Mouse (Mus musculus) forebrain, embryonic 16.5 days (tissue): Measurements from ENCODE around the gene Rpl9-ps6. TPM values are rescaled to one million over a fixed set of nuclear protein-coding genes. Genes with fewer than 3 reads are reported as not detected.
"Not testable (repeated sequence)": the region's sequence is repeated elsewhere in the genome, so short reads cannot be mapped to it uniquely, and the experiment has no call there.

Source experiments
- ATAC-seq: fragments of 200-750 bp; cut with Nextera tagmentation; 2 replicates; pipeline ENCODE4 v1.8.0; 2017; ENCODE audit warnings: mild to moderate bottlenecking, moderate library complexity
- H3K27ac ChIP-seq: fragments of 300-500 bp; sonication (generic); 2 replicates; pipeline ENCODE4 v1.5.1; 2014; ENCODE audit warnings: low read length, control low read depth
- H3K27me3 ChIP-seq: fragments of 300-500 bp; sonication (generic); replicated peaks from 2 replicates; pipeline ENCODE4 v1.6.1; 2014; ENCODE audit warnings: low read length; ENCODE audit not compliant: control insufficient read depth, insufficient read depth
- H3K36me3 ChIP-seq: fragments of 300-500 bp; sonication (generic); 2 replicates; pipeline ENCODE4 v1.6.1; 2014; ENCODE audit not compliant: control insufficient read depth, insufficient read depth
- H3K4me1 ChIP-seq: fragments of 300-500 bp; sonication (generic); replicated peaks from 2 replicates; pipeline ENCODE4 v1.6.1; 2014; ENCODE audit warnings: low read length; ENCODE audit not compliant: control insufficient read depth, insufficient read depth
- H3K4me2 ChIP-seq: fragments of 300-500 bp; sonication (generic); 2 replicates; pipeline ENCODE4 v1.6.1; 2014; ENCODE audit warnings: mild to moderate bottlenecking, low read length, control low read depth
- H3K4me3 ChIP-seq: fragments of 300-500 bp; sonication (generic); replicated peaks from 2 replicates; pipeline ENCODE4 v1.5.1; 2014; ENCODE audit warnings: mild to moderate bottlenecking, low read length, control low read depth
- H3K9ac ChIP-seq: fragments of 300-500 bp; sonication (generic); replicated peaks from 2 replicates; pipeline ENCODE4 v1.6.1; 2014; ENCODE audit warnings: low read depth, low read length, control low read depth
- H3K9me3 ChIP-seq: fragments of 300-500 bp; sonication (generic); 2 replicates; pipeline ENCODE4 v1.6.1; 2016; ENCODE audit warnings: low read length; ENCODE audit not compliant: control insufficient read depth
- WGBS: fragments of 180-500 bp; shearing (Covaris S2); extraction: QIAGEN DNeasy Blood & Tissue Kit; methylation state at CpG from one replicate; pipeline ENCODE4 v1.1.7; 2014; 5-methylcytosine and 5-hydroxymethylcytosine counted together
- polyA plus RNA-seq: library from polyadenylated mRNA; unstranded; fragments of >200 nt; fragmentation: Nextera tagmentation; extraction: Ambion mirVana; gene quantifications from 2 replicates; pipeline ENCODE4 v1.2.1, GENCODE M21; 2015

Gene Rpl9-ps6
- polyA plus RNA-seq, 1 experiment from 2014 or later: 54.2 TPM

- WGBS: 89% methylated on average over 13 of the region's 13 CpGs
- Histone ChIP-seq H3K4me3 (no peak overlapping the region), H3K27me3 (no peaks in the 10 kb centered on the region), H3K9me3 (0 out of 2 replicates have a peak, but pooled peaks cover 2% of the 10 kb centered on the region), H3K4me2 (no peak overlapping the region), H3K4me1 (no peaks in the 10 kb centered on the region), H3K27ac (no peak overlapping the region), H3K9ac (no peak overlapping the region), H3K36me3 (no peaks in the 10 kb centered on the region)
- ATAC-seq: no peak
These were observed 4.3 kb upstream of the Rpl9-ps6 start for GRCm38 (mm10) chr19:32470570-32471263.

- Histone ChIP-seq H3K4me2 (no peak overlapping the region), H3K36me3 (no peaks in the 10 kb centered on the region), H3K4me1 (no peaks in the 10 kb centered on the region), H3K4me3 (no peak overlapping the region), H3K9me3 (0 out of 2 replicates have a peak, but pooled peaks cover 2% of the 10 kb centered on the region), H3K9ac (no peak overlapping the region), H3K27me3 (no peaks in the 10 kb centered on the region), H3K27ac (no peak overlapping the region)
- WGBS: 35% methylated on average over 6 of the region's 6 CpGs
- ATAC-seq: peak; percentile 64; the same call in 1 of the 2 replicates
These were observed 3.7 kb upstream of the Rpl9-ps6 start for GRCm38 (mm10) chr19:32470059-32470497.

GRCm38 (mm10) chr19:32467325-32467724, 947 bp upstream of the Rpl9-ps6 start:
- H3K9ac ChIP-seq: no peak overlapping the region
- H3K4me1 ChIP-seq: no peaks in the 10 kb centered on the region
- H3K27ac ChIP-seq: no peak overlapping the region
- H3K9me3 ChIP-seq: no peaks in the 10 kb centered on the region
- H3K27me3 ChIP-seq: no peaks in the 10 kb centered on the region
- H3K4me3 ChIP-seq: no peak overlapping the region
- 88% methylated on average over 5 of the region's 5 CpGs for WGBS
- ATAC-seq: no peak
- H3K36me3 ChIP-seq: no peaks in the 10 kb centered on the region
- no peak overlapping the region for H3K4me2 ChIP-seq

GRCm38 (mm10) chr19:32465228-32465627, 1.1 kb downstream of the Rpl9-ps6 start:
- no peak for ATAC-seq
- H3K9me3 ChIP-seq: no peaks in the 10 kb centered on the region
- H3K36me3 ChIP-seq: no peaks in the 10 kb centered on the region
- 85% methylated on average over 4 of the region's 4 CpGs for WGBS
- no peaks in the 10 kb centered on the region for H3K4me1 ChIP-seq
- H3K4me2 ChIP-seq: no peak overlapping the region
- H3K9ac ChIP-seq: no peak overlapping the region
- H3K27ac ChIP-seq: no peak overlapping the region
- no peaks in the 10 kb centered on the region for H3K27me3 ChIP-seq
- H3K4me3 ChIP-seq: no peak overlapping the region

- Histone ChIP-seq H3K36me3 (no peaks in the 10 kb centered on the region), H3K4me1 (no peaks in the 10 kb centered on the region), H3K4me3 (no peak overlapping the region), H3K9me3 (0 out of 2 replicates have a peak, but pooled peaks cover 2% of the 10 kb centered on the region), H3K27ac (no peak overlapping the region), H3K4me2 (no peak overlapping the region), H3K27me3 (no peaks in the 10 kb centered on the region), H3K9ac (no peak overlapping the region)
- no peak for ATAC-seq
- WGBS: 95% methylated on average over 6 of the region's 6 CpGs
These were observed 3.3 kb downstream of the Rpl9-ps6 start for GRCm38 (mm10) chr19:32463037-32463436.

GRCm38 (mm10) chr19:32457631-32458030, 8.7 kb downstream of the Rpl9-ps6 start:
- not testable (repeated sequence) for H3K4me3 ChIP-seq, H3K27me3 ChIP-seq, H3K9ac ChIP-seq, H3K4me2 ChIP-seq, H3K9me3 ChIP-seq, H3K4me1 ChIP-seq, H3K36me3 ChIP-seq, ATAC-seq, H3K27ac ChIP-seq
- 79% methylated on average over 8 of the region's 8 CpGs for whole genome bisulfite sequencing

- 85% methylated on average over 2 of the region's 2 CpGs for WGBS
- H3K36me3 ChIP-seq: no peaks in the 10 kb centered on the region
- ATAC-seq: no peak
These were observed 9.6 kb downstream of the Rpl9-ps6 start for GRCm38 (mm10) chr19:32456744-32457143.

GRCm38 (mm10) chr19:32452231-32452630, 14.1 kb downstream of the Rpl9-ps6 start:
- Histone ChIP-seq H3K4me2 (no peak overlapping the region), H3K4me3 (no peak overlapping the region), H3K27me3 (no peaks in the 10 kb centered on the region), H3K9me3 (no peaks in the 10 kb centered on the region), H3K27ac (no peak overlapping the region), H3K36me3 (no peaks in the 10 kb centered on the region), H3K9ac (no peak overlapping the region), H3K4me1 (no peaks in the 10 kb centered on the region)
- peak; percentile 67; the same call in 1 of the 2 replicates for ATAC-seq
- 63% methylated on average over 4 of the region's 4 CpGs for WGBS

More at GRCm38 (mm10) chr19:32456744-32457143, 9.6 kb downstream of the Rpl9-ps6 start:
- no peak overlapping the region for H3K4me3 ChIP-seq
- H3K9ac ChIP-seq: no peak overlapping the region
- H3K27ac ChIP-seq: no peak overlapping the region
- H3K4me1 ChIP-seq: no peaks in the 10 kb centered on the region
- H3K9me3 ChIP-seq: 0 out of 2 replicates have a peak, but pooled peaks cover 2% of the 10 kb centered on the region
- H3K27me3 ChIP-seq: no peaks in the 10 kb centered on the region
- no peak overlapping the region for H3K4me2 ChIP-seq

GRCm38 (mm10) chr19:32448931-32449330, 17.4 kb downstream of the Rpl9-ps6 start:
- H3K27ac ChIP-seq: no peak overlapping the region
- ATAC-seq: no peak
- H3K9me3 ChIP-seq: no peaks in the 10 kb centered on the region
- H3K4me1 ChIP-seq: no peaks in the 10 kb centered on the region
- no peak overlapping the region for H3K4me2 ChIP-seq
- WGBS: 98% methylated on average over 10 of the region's 10 CpGs
- no peaks in the 10 kb centered on the region for H3K36me3 ChIP-seq
- no peak overlapping the region for H3K4me3 ChIP-seq
- no peaks in the 10 kb centered on the region for H3K27me3 ChIP-seq
- H3K9ac ChIP-seq: no peak overlapping the region
